Mouse (Mus musculus) gastrocnemius, postnatal 25 days (tissue): Measurements from ENCODE around the gene Kctd3. TPM values are rescaled to one million over a fixed set of nuclear protein-coding genes. Genes with fewer than 3 reads are reported as not detected.

Experiments
- DNase-seq: peaks from one replicate; pipeline ENCODE4 v3.0.0; 2022
- total RNA-seq, 2 experiments: library from RNA; stranded (reverse); gene quantifications; 1 replicate in 1 of 2; 2 replicates in 1 of 2; pipeline ENCODE4 v1.2.3; 2021

The Kctd3 gene
- total RNA-seq, 2 experiments from 2014 or later = 22.8 to 23.6 TPM

GRCm38 (mm10) chr1:189010671-189011070 lies 3.0 kb upstream of the Kctd3 start:
- DNase-seq = no peak

- no peak for DNase-seq
Measured at GRCm38 (mm10) chr1:189007980-189008324, 311 bp upstream of the Kctd3 start.

GRCm38 (mm10) chr1:189006826-189007225 lies 815 bp downstream of the Kctd3 start:
- DNase-seq = no peak

GRCm38 (mm10) chr1:189006267-189006666 lies 1.4 kb downstream of the Kctd3 start:
- DNase-seq = no peak

- DNase-seq = no peak
Measured at GRCm38 (mm10) chr1:189004774-189005173, 2.9 kb downstream of the Kctd3 start.

GRCm38 (mm10) chr1:189001815-189002214 lies 5.8 kb downstream of the Kctd3 start:
- no peak for DNase-seq

- DNase-seq = no peak
Measured at GRCm38 (mm10) chr1:188999981-189000380, 7.7 kb downstream of the Kctd3 start.

- DNase-seq = no peak
Measured at GRCm38 (mm10) chr1:188997921-188998320, 9.7 kb downstream of the Kctd3 start.

- no peak for DNase-seq
Measured at GRCm38 (mm10) chr1:188993218-188993617, 14.4 kb downstream of the Kctd3 start.

GRCm38 (mm10) chr1:188980050-188980449 lies 27.6 kb downstream of the Kctd3 start:
- DNase-seq = no peak

- DNase-seq = no peak
Measured at GRCm38 (mm10) chr1:188973926-188974325, 33.7 kb downstream of the Kctd3 start.

- DNase-seq = no peak
Measured at GRCm38 (mm10) chr1:188973078-188973477, 34.6 kb downstream of the Kctd3 start.

GRCm38 (mm10) chr1:188952501-188952900 lies 55.1 kb downstream of the Kctd3 start:
- no peak for DNase-seq

GRCm38 (mm10) chr1:188951091-188951490 lies 56.5 kb downstream of the Kctd3 start:
- DNase-seq = no peak

- DNase-seq = no peak
Measured at GRCm38 (mm10) chr1:188948276-188948675, 59.4 kb downstream of the Kctd3 start.

- no peak for DNase-seq
Measured at GRCm38 (mm10) chr1:188947794-188948193, 59.8 kb downstream of the Kctd3 start.

- no peak for DNase-seq
Measured at GRCm38 (mm10) chr1:188946849-188947248, 60.8 kb downstream of the Kctd3 start.

GRCm38 (mm10) chr1:188945326-188945725 lies 62.3 kb downstream of the Kctd3 start:
- DNase-seq = no peak

GRCm38 (mm10) chr1:188937246-188937780 lies 70.3 kb downstream of the Kctd3 start:
- DNase-seq = no peak
